Comparison of ENCODE assay signal across 9 mouse cellular contexts in the genomic region with DNA sequence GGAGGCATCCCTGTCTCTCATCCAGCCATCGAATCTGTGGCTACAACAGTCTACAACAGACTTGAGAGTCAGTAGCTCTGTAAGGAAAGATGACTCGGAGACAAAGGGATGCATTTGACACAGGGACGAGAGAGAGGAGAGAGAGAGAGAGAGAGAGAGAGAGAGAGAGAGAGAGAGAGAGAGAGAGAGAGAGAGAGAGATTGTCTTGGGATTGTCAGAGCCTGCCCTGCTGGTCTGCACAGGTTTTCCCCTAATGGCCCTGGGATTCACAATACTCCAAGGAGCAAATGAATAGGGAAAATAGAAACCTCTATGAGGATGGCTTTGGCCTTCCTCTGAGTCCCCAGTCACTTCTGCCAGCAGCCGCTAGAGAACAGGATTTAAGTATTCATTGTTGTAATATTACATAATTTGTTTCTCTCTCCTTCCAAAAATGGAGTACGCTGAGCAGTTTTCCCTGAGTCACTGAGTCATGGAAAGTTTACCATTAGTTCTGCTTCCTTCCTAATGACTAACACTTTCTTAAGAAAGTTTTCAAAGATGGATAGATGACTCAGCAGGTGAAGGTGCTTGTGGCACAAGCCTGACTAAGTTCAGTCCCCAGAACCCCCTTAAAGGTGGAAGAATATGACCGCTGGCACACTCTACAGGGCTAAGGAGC. TPM values are rescaled to one million over a fixed set of nuclear protein-coding genes. Genes with fewer than 3 reads are reported as not detected.
DNase-seq lines count a peak whose midpoint lies in the region; ATAC-seq and TF ChIP-seq lines count a peak whose summit lies in the region.
"Had no signal": no experiment of that assay in that cellular context is flagged by ENCODE, and none has a peak within 500 bp of the region (broad histone marks: within the 10 kb centered on the region; RNA-seq: fewer than 3 reads in every experiment).

No protein-coding gene starts in this region.

- no peak for ATAC-seq in intestine, embryonic 15.5 days
- no peak for ATAC-seq in intestine, postnatal 0 days
- ATAC-seq in Patski, result peak; percentile 55
- peak; percentile 40 for ATAC-seq in granulocyte monocyte progenitor cell, adult 5-6 weeks (replicated peaks; ENCODE audit: poor library complexity, severe bottlenecking)
- ATAC-seq in midbrain, embryonic 14.5 days (ENCODE audit: low FRiP score, low TSS enrichment), result no peak
- no peak for ATAC-seq in inflammation-experienced regulatory T-cells, adult 6 months

- no peak overlapping the region for H3K4me3 ChIP-seq in intestine, embryonic 15.5 days (replicated peaks)
- no peak overlapping the region for H3K4me3 ChIP-seq in intestine, postnatal 0 days (ENCODE audit: low read depth, low read length)
- peak overlapping the region; percentile 39; the same call in 1 of the 2 replicates for H3K4me3 ChIP-seq in midbrain, embryonic 14.5 days (replicated peaks; ENCODE audit: low read depth, low read length)
- H3K4me3 ChIP-seq in left cerebral cortex, adult 2 months, result no peak overlapping the region

- in situ Hi-C loops in Patski (cut with MboI; ENCODE audit: low pct_unique_long_range_greater_than_20kb), result no loop called here

- H3K27me3 ChIP-seq in intestine, embryonic 15.5 days (replicated peaks), result no peaks in the 10 kb centered on the region; the same call in 1 of the 2 replicates
- H3K27me3 ChIP-seq in intestine, postnatal 0 days (replicated peaks; ENCODE audit: control insufficient read depth, insufficient read depth, low read length), result no peaks in the 10 kb centered on the region
- H3K27me3 ChIP-seq in Patski, result no peaks in the 10 kb centered on the region
- no peaks in the 10 kb centered on the region for H3K27me3 ChIP-seq in midbrain, embryonic 14.5 days (ENCODE audit: control insufficient read depth, insufficient read depth, low read length)

- H3K36me3 ChIP-seq in intestine, embryonic 15.5 days, result no peaks in the 10 kb centered on the region
- no peaks in the 10 kb centered on the region for H3K36me3 ChIP-seq in intestine, postnatal 0 days (ENCODE audit: control insufficient read depth, insufficient read depth)
- H3K36me3 ChIP-seq in midbrain, embryonic 14.5 days (ENCODE audit: control insufficient read depth, insufficient read depth, low read length), result no peaks in the 10 kb centered on the region

- peak overlapping the region; percentile 74 for H3K4me2 ChIP-seq in intestine, embryonic 15.5 days (replicated peaks)
- H3K4me2 ChIP-seq in intestine, postnatal 0 days (replicated peaks; ENCODE audit: low read depth), result no peak overlapping the region
- H3K4me2 ChIP-seq in midbrain, embryonic 14.5 days (ENCODE audit: low read length), result peak overlapping the region; percentile 94

- intact Hi-C loops in left cerebral cortex, adult 2 months (cut with DNase I), result loop anchor here (5.0 kb wide), 3 partner anchors 446 to 826 kb away; partner anchors contain the start of gene Akt3

- TF ChIP-seq CTCF in intestine, postnatal 0 days (IDR thresholded peaks at IDR 0.05; ENCODE audit: low read depth), result no peak
- no peak for TF ChIP-seq CTCF in Patski (IDR thresholded peaks at IDR 0.05)
- TF ChIP-seq CTCF in left cerebral cortex, adult 2 months (IDR thresholded peaks at IDR 0.05), result no peak

- no peak overlapping the region for H3K27ac ChIP-seq in intestine, embryonic 15.5 days
- H3K27ac ChIP-seq in intestine, postnatal 0 days (ENCODE audit: low read depth, low read length), result no peak overlapping the region
- H3K27ac ChIP-seq in midbrain, embryonic 14.5 days (replicated peaks; ENCODE audit: low read depth, low read length), result no peak overlapping the region
- no peak overlapping the region for H3K27ac ChIP-seq in left cerebral cortex, adult 2 months

- H3K4me1 ChIP-seq in intestine, embryonic 15.5 days (replicated peaks), result no peaks in the 10 kb centered on the region
- H3K4me1 ChIP-seq in intestine, postnatal 0 days (replicated peaks; ENCODE audit: control insufficient read depth, insufficient read depth, low read length), result peaks cover 3% of the 10 kb centered on the region; the same call in 1 of the 2 replicates
- peaks cover 6% of the 10 kb centered on the region; the same call in 1 of the 2 replicates for H3K4me1 ChIP-seq in midbrain, embryonic 14.5 days (ENCODE audit: control insufficient read depth, insufficient read depth, low read length)

- no peaks in the 10 kb centered on the region for H3K9me3 ChIP-seq in intestine, embryonic 15.5 days
- H3K9me3 ChIP-seq in intestine, postnatal 0 days (ENCODE audit: control insufficient read depth), result no peaks in the 10 kb centered on the region
- H3K9me3 ChIP-seq in midbrain, embryonic 14.5 days (ENCODE audit: control insufficient read depth, low read length), result no peaks in the 10 kb centered on the region

- DNase-seq in Patski (ENCODE audit: low read depth, low spot score), result peak; percentile 80
- no peak for DNase-seq in midbrain, embryonic 14.5 days
- no peak for DNase-seq in cerebellum, adult 18-20 months
- no peak for DNase-seq in left cerebral cortex, adult 2 months (ENCODE audit: extremely low spot score in 1 of 2, low spot score in 2 of 2)

- POLR2A ChIA-PET in Patski (lab: Charles Lee), result interaction anchor here (0.8 kb wide), 1 partner anchor 74 kb away, joined by 3 read pairs; no protein-coding TSS in a partner anchor

- WGBS in intestine, embryonic 15.5 days, result 51% methylated on average over 6 of the region's 6 CpGs
- WGBS in intestine, postnatal 0 days, result 47% methylated on average over 6 of the region's 6 CpGs
- 45% methylated on average over 6 of the region's 6 CpGs for WGBS in midbrain, embryonic 14.5 days

- CTCF ChIA-PET in Patski (lab: Charles Lee), result interaction anchor here (0.8 to 4.0 kb wide), 11 partner anchors 8 to 721 kb away, joined by 3 to 16 read pairs (median 3); no protein-coding TSS in a partner anchor

- no peak overlapping the region for H3K9ac ChIP-seq in intestine, embryonic 15.5 days
- H3K9ac ChIP-seq in intestine, postnatal 0 days (ENCODE audit: low read depth, low read length), result no peak overlapping the region
- H3K9ac ChIP-seq in midbrain, embryonic 14.5 days (replicated peaks; ENCODE audit: low read length), result no peak overlapping the region

RNA-seq across cellular contexts. Expression of gene 1700016C15Rik, which starts 26.3 kb away (rescaled TPM):
- 0.19 TPM in 1 of 2 replicates, not detected in the other for polyA plus RNA-seq in intestine, embryonic 15.5 days (2015; fragmentation: Nextera tagmentation; extraction: Ambion mirVana)
- 11.6 and 13.6 TPM in 2 replicates for polyA plus RNA-seq in intestine, postnatal 0 days (2015; fragmentation: Nextera tagmentation; extraction: Ambion mirVana)
- polyA plus RNA-seq in Patski (2021), result 1.8 TPM
- not detected in 2 replicates for total RNA-seq in granulocyte monocyte progenitor cell, adult 5-6 weeks (2014; fragmentation: Nextera tagmentation)
- not detected in 2 replicates for total RNA-seq in granulocyte monocyte progenitor cell, adult 5-6 weeks (2017)
- polyA plus RNA-seq in midbrain, embryonic 14.5 days (2014; fragmentation: Nextera tagmentation; extraction: Ambion mirVana), result 0.38 TPM in 1 of 2 replicates, not detected in the other
- under 1 TPM in 1 of 3 experiments, not detected in 2; 0.80 TPM for polyA plus RNA-seq in inflammation-experienced regulatory T-cells, adult 6 months (2017; shearing (Covaris generic))
- total RNA-seq in left cerebral cortex, adult 2 months (2021), result not detected
- polyA plus RNA-seq: cerebellum, adult 2 months had no signal

Comparison
In these comparisons a context has a peak if more than half of its experiments do, and no peak if none do; other contexts are left out.
1. ATAC-seq: peak in Patski (single experiment) and granulocyte monocyte progenitor cell, adult 5-6 weeks (single experiment); none in intestine, embryonic 15.5 days (single experiment), intestine, postnatal 0 days (single experiment), midbrain, embryonic 14.5 days (single experiment) and inflammation-experienced regulatory T-cells, adult 6 months (single experiment).